Mouse (Mus musculus) spleen, adult 2 months (tissue): ENCODE results near the gene Bysl. TPM values are rescaled to one million over a fixed set of nuclear protein-coding genes. Genes with fewer than 3 reads are reported as not detected.

Experiments
- DNase-seq, 2 experiments: peaks; one replicate each; pipeline versions ENCODE4 v3.0.0 to v3.0.0-alpha.2; 2012 to 2021; ENCODE audit warnings: low spot score in 2 of 2, low read depth in 1 of 2
- H3K27ac ChIP-seq: fragments of 200-500 bp; 2 replicates; pipeline ENCODE4 v1.5.1; 2012; ENCODE audit warnings: low read length, inconsistent platforms; ENCODE audit not compliant: insufficient read depth
- H3K27me3 ChIP-seq: fragments of 200-500 bp; 2 replicates; pipeline ENCODE4 v1.6.1; 2012; ENCODE audit warnings: mild to moderate bottlenecking, moderate library complexity, low read length, inconsistent platforms; ENCODE audit not compliant: control insufficient read depth, insufficient read depth
- H3K36me3 ChIP-seq: fragments of 200-500 bp; 2 replicates; pipeline ENCODE4 v1.6.1; 2012; ENCODE audit warnings: mild to moderate bottlenecking, low read length, inconsistent platforms; ENCODE audit not compliant: control insufficient read depth, insufficient read depth
- H3K4me1 ChIP-seq: fragments of 200-500 bp; 2 replicates; pipeline ENCODE4 v1.6.1; 2011; ENCODE audit warnings: inconsistent platforms; ENCODE audit not compliant: control insufficient read depth, insufficient read depth, insufficient read length
- H3K4me3 ChIP-seq: fragments of 200-500 bp; 2 replicates; pipeline ENCODE4 v1.5.1; 2011; ENCODE audit warnings: mild to moderate bottlenecking, inconsistent platforms; ENCODE audit not compliant: insufficient read depth, insufficient read length; ENCODE audit errors: extremely low read depth
- CTCF ChIP-seq: fragments of 200-500 bp; IDR thresholded peaks from 2 replicates; pipeline ENCODE4 v1.5.1; 2011; ENCODE audit warnings: mild to moderate bottlenecking, inconsistent platforms; ENCODE audit not compliant: insufficient read depth, insufficient read length, insufficient replicate concordance; ENCODE audit errors: extremely low read depth
- POLR2A ChIP-seq: fragments of 200-500 bp; IDR thresholded peaks from 2 replicates; pipeline ENCODE4 v1.6.1; 2011; ENCODE audit warnings: low read depth, low read length, inconsistent platforms
- WGBS: fragments of 180-500 bp; shearing (Covaris S2); methylation state at CpG from one replicate; pipeline ENCODE4 v1.1.7; 2018; 5-methylcytosine and 5-hydroxymethylcytosine counted together
- polyA plus RNA-seq: library from polyadenylated mRNA; depleted of rRNA; stranded (reverse); fragments of >200 nt; gene quantifications from 2 replicates; pipeline ENCODE4 v1.2.3, GENCODE M21; 2012

Gene Bysl
- polyA plus RNA-seq, 1 experiment = 5.8 TPM

- no peaks in the 10 kb centered on the region for H3K27me3 ChIP-seq
- peak overlapping the region; percentile 85 for H3K4me3 ChIP-seq
- peaks cover 10% of the 10 kb centered on the region for H3K36me3 ChIP-seq
- TF ChIP-seq CTCF = no peak
- TF ChIP-seq POLR2A = no peak
- DNase-seq = peak in 1 of 2 experiments; percentile 51
- peak overlapping the region; percentile 81 for H3K27ac ChIP-seq
- under 1% methylated on average over 43 of the region's 43 CpGs for WGBS
- H3K4me1 ChIP-seq = peaks cover 21% of the 10 kb centered on the region; the same call in 1 of the 2 replicates
These were observed 16.9 kb downstream of the Bysl start for GRCm38 (mm10) chr17:47594183-47594968.

- no peaks in the 10 kb centered on the region for H3K27me3 ChIP-seq
- WGBS = under 1% methylated on average over 13 of the region's 13 CpGs
- no peak for TF ChIP-seq POLR2A
- TF ChIP-seq CTCF = no peak
- H3K27ac ChIP-seq = peak overlapping the region; percentile 81
- H3K4me1 ChIP-seq = peaks cover 19% of the 10 kb centered on the region; the same call in 1 of the 2 replicates
- no peak for DNase-seq
- H3K36me3 ChIP-seq = peaks cover 10% of the 10 kb centered on the region
- H3K4me3 ChIP-seq = peak overlapping the region; percentile 85
These were observed 17.5 kb downstream of the Bysl start for GRCm38 (mm10) chr17:47593854-47594182.

- Histone ChIP-seq H3K27me3 (no peaks in the 10 kb centered on the region), H3K4me1 (peaks cover 19% of the 10 kb centered on the region; the same call in 1 of the 2 replicates), H3K4me3 (peak overlapping the region; percentile 85), H3K36me3 (peaks cover 7% of the 10 kb centered on the region; the same call in 1 of the 2 replicates), H3K27ac (peak overlapping the region; percentile 81)
- TF ChIP-seq POLR2A = no peak; the same call in 1 of the 2 replicates
- TF ChIP-seq CTCF = no peak
- WGBS = under 1% methylated on average over 63 of the region's 63 CpGs
- peak; percentile 83 to 94 for DNase-seq
These were observed 18.0 kb downstream of the Bysl start for GRCm38 (mm10) chr17:47593215-47593853.

- H3K27ac ChIP-seq = no peak overlapping the region
- H3K4me1 ChIP-seq = peaks cover 9% of the 10 kb centered on the region; the same call in 1 of the 2 replicates
- TF ChIP-seq CTCF (no peak), POLR2A (no peak)
- no peak overlapping the region for H3K4me3 ChIP-seq
- WGBS = 69% methylated on average over 3 of the region's 3 CpGs
- H3K36me3 ChIP-seq = peaks cover 5% of the 10 kb centered on the region
- DNase-seq = no peak
- no peaks in the 10 kb centered on the region for H3K27me3 ChIP-seq
These were observed 20.2 kb downstream of the Bysl start for GRCm38 (mm10) chr17:47591073-47591472.

- DNase-seq = no peak
- H3K27me3 ChIP-seq = no peaks in the 10 kb centered on the region
- H3K36me3 ChIP-seq = peaks cover 7% of the 10 kb centered on the region
- H3K27ac ChIP-seq = no peak overlapping the region
- H3K4me3 ChIP-seq = no peak overlapping the region
- no peaks in the 10 kb centered on the region for H3K4me1 ChIP-seq
- 90% methylated on average over 8 of the region's 8 CpGs for WGBS
- no peak for TF ChIP-seq CTCF
- no peak for TF ChIP-seq POLR2A
These were observed 22.8 kb downstream of the Bysl start for GRCm38 (mm10) chr17:47588517-47588916.

GRCm38 (mm10) chr17:47580962-47581361, 30.3 kb downstream of the Bysl start:
- TF ChIP-seq CTCF = no peak
- TF ChIP-seq POLR2A = no peak
- 97% methylated on average over 4 of the region's 4 CpGs for WGBS
- H3K27ac ChIP-seq = no peak overlapping the region

GRCm38 (mm10) chr17:47578655-47579054, 32.6 kb downstream of the Bysl start:
- TF ChIP-seq POLR2A = no peak
- no peak for TF ChIP-seq CTCF
- DNase-seq = no peak
- Histone ChIP-seq H3K4me1 (no peaks in the 10 kb centered on the region), H3K36me3 (peaks cover 23% of the 10 kb centered on the region), H3K4me3 (no peak overlapping the region), H3K27ac (no peak overlapping the region), H3K27me3 (no peaks in the 10 kb centered on the region)
- WGBS = 84% methylated on average over 6 of the region's 6 CpGs

More at GRCm38 (mm10) chr17:47580962-47581361, 30.3 kb downstream of the Bysl start:
- Histone ChIP-seq H3K4me1 (no peaks in the 10 kb centered on the region), H3K27me3 (no peaks in the 10 kb centered on the region), H3K4me3 (no peak overlapping the region), H3K36me3 (peaks cover 24% of the 10 kb centered on the region)
- DNase-seq = no peak
